In the genomic region with DNA sequence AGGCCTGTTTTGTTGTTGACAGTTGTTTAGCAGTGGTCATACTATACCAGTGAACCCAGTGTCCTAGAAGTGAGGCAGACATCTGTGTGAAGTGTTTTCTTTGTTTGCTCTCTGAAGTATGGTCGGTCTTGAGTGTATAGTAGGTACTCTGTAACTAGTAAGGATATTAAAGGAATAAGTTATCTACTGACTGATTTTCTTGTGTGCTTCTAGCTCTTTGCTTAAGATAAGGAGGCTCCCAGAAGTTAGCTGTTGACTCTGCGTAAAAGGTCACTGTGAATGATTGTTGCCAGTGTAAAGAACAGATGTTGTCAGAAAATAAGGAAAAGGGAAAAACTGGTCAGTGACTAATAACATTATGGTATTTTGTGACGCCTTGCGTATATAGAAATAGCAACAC, we compare ENCODE assay signal across 26 mouse cellular contexts. TPM values are rescaled to one million over a fixed set of nuclear protein-coding genes. Genes with fewer than 3 reads are reported as not detected.
DNase-seq lines count a peak whose midpoint lies in the region; ATAC-seq and TF ChIP-seq lines count a peak whose summit lies in the region.
"Had no signal": no experiment of that assay in that cellular context is flagged by ENCODE, and none has a peak within 500 bp of the region (broad histone marks: within the 10 kb centered on the region; RNA-seq: fewer than 3 reads in every experiment).

No protein-coding gene starts in this region.

- H3K27ac ChIP-seq in intestine, embryonic 15.5 days, result no peak overlapping the region
- H3K27ac ChIP-seq in stomach, embryonic 14.5 days (ENCODE audit: low read length), result no peak overlapping the region
- no peak overlapping the region for H3K27ac ChIP-seq in stomach, postnatal 0 days (replicated peaks)
- no peak overlapping the region for H3K27ac ChIP-seq in forebrain, postnatal 0 days (ENCODE audit: low read depth, low read length)
- H3K27ac ChIP-seq: forebrain, embryonic 10.5 days; forebrain, embryonic 13.5 days; gastrocnemius, adult 2 months; hindbrain, embryonic 12.5 days; hindbrain, embryonic 15.5 days had no signal

- no peak for TF ChIP-seq CTCF in stomach, postnatal 0 days (IDR thresholded peaks at IDR 0.05; ENCODE audit: low read depth)
- no peak for TF ChIP-seq CTCF in forebrain, postnatal 0 days (IDR thresholded peaks at IDR 0.05; ENCODE audit: low read depth)

- peaks cover 5% of the 10 kb centered on the region; the same call in 1 of the 2 replicates for H3K4me1 ChIP-seq in intestine, embryonic 15.5 days (replicated peaks)
- H3K4me1 ChIP-seq in stomach, embryonic 14.5 days (ENCODE audit: control insufficient read depth, insufficient read depth, low read length), result peaks cover 17% of the 10 kb centered on the region
- H3K4me1 ChIP-seq in stomach, postnatal 0 days (replicated peaks; ENCODE audit: control insufficient read depth, insufficient read depth), result peaks cover 1% of the 10 kb centered on the region; the same call in 1 of the 2 replicates
- H3K4me1 ChIP-seq in forebrain, postnatal 0 days (ENCODE audit: insufficient read depth), result no peaks in the 10 kb centered on the region
- H3K4me1 ChIP-seq: hindbrain, embryonic 12.5 days had no signal

- TF ChIP-seq EP300 in stomach, postnatal 0 days (optimal IDR thresholded peaks at IDR 0.05), result no peak

- H3K27me3 ChIP-seq in intestine, embryonic 15.5 days (replicated peaks), result no peaks in the 10 kb centered on the region
- no peaks in the 10 kb centered on the region for H3K27me3 ChIP-seq in stomach, embryonic 14.5 days (ENCODE audit: control insufficient read depth, insufficient read depth, low read length)
- no peaks in the 10 kb centered on the region for H3K27me3 ChIP-seq in stomach, postnatal 0 days (ENCODE audit: control insufficient read depth, insufficient read depth, low read length)
- no peaks in the 10 kb centered on the region for H3K27me3 ChIP-seq in forebrain, postnatal 0 days (ENCODE audit: insufficient read depth, low read length)
- H3K27me3 ChIP-seq: CH12.LX; forebrain, embryonic 13.5 days; hindbrain, embryonic 12.5 days; hindbrain, embryonic 15.5 days; Patski had no signal

- peak; percentile 49 for DNase-seq in induced T-regulatory cell, adult 2 months (ENCODE audit: low read depth)
- DNase-seq in stomach, postnatal 0 days (ENCODE audit: low spot score), result no peak
- DNase-seq in right cerebral cortex, postnatal 4 days, result no peak
- no peak for DNase-seq in forebrain, postnatal 0 days
- DNase-seq in gastrocnemius, postnatal 25 days, result no peak
- DNase-seq: adrenal gland, postnatal 10 days; adrenal gland, postnatal 36 days; B cell, adult 2 months; cerebellum, adult 18-20 months; cerebellum, adult 9-10 months; cerebellum, postnatal 14 days; gastrocnemius, adult 2 months; gastrocnemius, postnatal 14 days; heart, adult 18-20 months had no signal

- H3K4me3 ChIP-seq in intestine, embryonic 15.5 days (replicated peaks), result no peak overlapping the region
- no peak overlapping the region for H3K4me3 ChIP-seq in stomach, embryonic 14.5 days (ENCODE audit: low read depth, low read length)
- no peak overlapping the region for H3K4me3 ChIP-seq in stomach, postnatal 0 days (ENCODE audit: low read depth, low read length)
- no peak overlapping the region for H3K4me3 ChIP-seq in forebrain, postnatal 0 days (ENCODE audit: low read depth, low read length)
- H3K4me3 ChIP-seq: forebrain, embryonic 10.5 days; forebrain, embryonic 13.5 days; gastrocnemius, adult 2 months; hindbrain, embryonic 12.5 days; hindbrain, embryonic 15.5 days had no signal

- no peak overlapping the region for H3K9ac ChIP-seq in intestine, embryonic 15.5 days
- H3K9ac ChIP-seq in stomach, embryonic 14.5 days (replicated peaks; ENCODE audit: low read depth, low read length), result no peak overlapping the region
- no peak overlapping the region for H3K9ac ChIP-seq in stomach, postnatal 0 days (ENCODE audit: low read length)
- no peak overlapping the region for H3K9ac ChIP-seq in forebrain, postnatal 0 days
- H3K9ac ChIP-seq: forebrain, embryonic 13.5 days; hindbrain, embryonic 12.5 days; hindbrain, embryonic 15.5 days had no signal

- 0 out of 2 replicates have a peak, but pooled peaks have one; percentile 42 for ATAC-seq in intestine, embryonic 15.5 days
- peak; percentile 40; the same call in 1 of the 2 replicates for ATAC-seq in stomach, embryonic 14.5 days (ENCODE audit: insufficient number of reproducible peaks, insufficient read depth, low FRiP score, low read depth)
- peak; percentile 82 for ATAC-seq in stomach, postnatal 0 days (ENCODE audit: low FRiP score, low TSS enrichment)
- ATAC-seq in forebrain, postnatal 0 days, result no peak
- ATAC-seq: forebrain, embryonic 13.5 days; forebrain, embryonic 16.5 days; Patski had no signal

- no peaks in the 10 kb centered on the region for H3K9me3 ChIP-seq in intestine, embryonic 15.5 days
- H3K9me3 ChIP-seq in stomach, embryonic 14.5 days (ENCODE audit: control insufficient read depth, low read depth, low read length), result no peaks in the 10 kb centered on the region
- no peaks in the 10 kb centered on the region for H3K9me3 ChIP-seq in stomach, postnatal 0 days (ENCODE audit: control insufficient read depth, low read length)
- no peaks in the 10 kb centered on the region for H3K9me3 ChIP-seq in forebrain, postnatal 0 days (ENCODE audit: low read length)
- H3K9me3 ChIP-seq: forebrain, embryonic 10.5 days; forebrain, embryonic 13.5 days; G1E; hindbrain, embryonic 12.5 days; hindbrain, embryonic 15.5 days had no signal

- 61% methylated on average over 4 of the region's 4 CpGs for WGBS in intestine, embryonic 15.5 days
- 63% methylated on average over 4 of the region's 4 CpGs for WGBS in stomach, embryonic 14.5 days
- WGBS in stomach, postnatal 0 days, result 64% methylated on average over 4 of the region's 4 CpGs
- WGBS in forebrain, postnatal 0 days, result 90% methylated on average over 4 of the region's 4 CpGs

- no peaks in the 10 kb centered on the region for H3K36me3 ChIP-seq in intestine, embryonic 15.5 days
- no peaks in the 10 kb centered on the region for H3K36me3 ChIP-seq in stomach, embryonic 14.5 days (ENCODE audit: control insufficient read depth, insufficient read depth, low read length)
- no peaks in the 10 kb centered on the region for H3K36me3 ChIP-seq in stomach, postnatal 0 days (ENCODE audit: control insufficient read depth, insufficient read depth, low read length)
- H3K36me3 ChIP-seq in forebrain, postnatal 0 days (ENCODE audit: insufficient read depth), result no peaks in the 10 kb centered on the region
- H3K36me3 ChIP-seq: forebrain, embryonic 10.5 days; hindbrain, embryonic 12.5 days; hindbrain, embryonic 15.5 days had no signal

- H3K4me2 ChIP-seq in intestine, embryonic 15.5 days (replicated peaks), result no peak overlapping the region
- no peak overlapping the region for H3K4me2 ChIP-seq in stomach, embryonic 14.5 days (replicated peaks; ENCODE audit: low read depth, low read length)
- H3K4me2 ChIP-seq in stomach, postnatal 0 days (replicated peaks; ENCODE audit: low read depth), result no peak overlapping the region
- H3K4me2 ChIP-seq in forebrain, postnatal 0 days (ENCODE audit: low read depth), result no peak overlapping the region
- H3K4me2 ChIP-seq: forebrain, embryonic 13.5 days; heart, embryonic 11.5 days; hindbrain, embryonic 12.5 days; hindbrain, embryonic 15.5 days had no signal

RNA-seq across cellular contexts. Expression of gene Gpr183, which starts 2.1 kb away (rescaled TPM):
- polyA plus RNA-seq in intestine, embryonic 15.5 days (2015; fragmentation: Nextera tagmentation; extraction: Ambion mirVana), result 3.7 TPM in 2 replicates
- 4.5 and 5.5 TPM in 2 replicates for polyA plus RNA-seq in stomach, embryonic 14.5 days (2014; fragmentation: Nextera tagmentation; extraction: Ambion mirVana)
- 1.8 and 2.0 TPM in 2 replicates for polyA plus RNA-seq in stomach, postnatal 0 days (2015; fragmentation: Nextera tagmentation; extraction: Ambion mirVana)
- total RNA-seq in forebrain, postnatal 0 days (2014; rRNA removed), result 0.46 and 0.52 TPM in 2 replicates
- polyA plus RNA-seq in forebrain, postnatal 0 days (2015; fragmentation: Nextera tagmentation; extraction: Ambion mirVana), result 0.68 and 0.74 TPM in 2 replicates
- total RNA-seq in gastrocnemius, postnatal 25 days (2021), result under 1 TPM; 0.38 to 0.43 TPM
- polyA plus RNA-seq: Patski had no signal

RNA-seq across cellular contexts. Expression of gene Gpr18, which starts 51.5 kb away (rescaled TPM):
- 0.29 and 0.34 TPM in 2 replicates for polyA plus RNA-seq in intestine, embryonic 15.5 days (2015; fragmentation: Nextera tagmentation; extraction: Ambion mirVana)
- 0.50 and 1.1 TPM in 2 replicates for polyA plus RNA-seq in stomach, embryonic 14.5 days (2014; fragmentation: Nextera tagmentation; extraction: Ambion mirVana)
- polyA plus RNA-seq in stomach, postnatal 0 days (2015; fragmentation: Nextera tagmentation; extraction: Ambion mirVana), result 0.06 and 0.08 TPM in 2 replicates
- not detected in 2 replicates for total RNA-seq in forebrain, postnatal 0 days (2014; rRNA removed)
- polyA plus RNA-seq in forebrain, postnatal 0 days (2015; fragmentation: Nextera tagmentation; extraction: Ambion mirVana), result not detected in 2 replicates
- total RNA-seq in gastrocnemius, postnatal 25 days (2021), result not detected
- total RNA-seq: gastrocnemius, adult 2 months; gastrocnemius, postnatal 14 days had no signal
- polyA plus RNA-seq: G1E; heart, embryonic 14.5 days; hindbrain, embryonic 12.5 days had no signal
